Mouse (Mus musculus): ENCODE results near the gene Dapp1. TPM values are rescaled to one million over a fixed set of nuclear protein-coding genes. Genes with fewer than 3 reads are reported as not detected.
"Not testable (repeated sequence)": the region's sequence is repeated elsewhere in the genome, so short reads cannot be mapped to it uniquely, and the experiment has no call there.

The Dapp1 gene
- polyA plus RNA-seq, 1 experiment from 2014 or later, result 12.0 TPM

DNA sequence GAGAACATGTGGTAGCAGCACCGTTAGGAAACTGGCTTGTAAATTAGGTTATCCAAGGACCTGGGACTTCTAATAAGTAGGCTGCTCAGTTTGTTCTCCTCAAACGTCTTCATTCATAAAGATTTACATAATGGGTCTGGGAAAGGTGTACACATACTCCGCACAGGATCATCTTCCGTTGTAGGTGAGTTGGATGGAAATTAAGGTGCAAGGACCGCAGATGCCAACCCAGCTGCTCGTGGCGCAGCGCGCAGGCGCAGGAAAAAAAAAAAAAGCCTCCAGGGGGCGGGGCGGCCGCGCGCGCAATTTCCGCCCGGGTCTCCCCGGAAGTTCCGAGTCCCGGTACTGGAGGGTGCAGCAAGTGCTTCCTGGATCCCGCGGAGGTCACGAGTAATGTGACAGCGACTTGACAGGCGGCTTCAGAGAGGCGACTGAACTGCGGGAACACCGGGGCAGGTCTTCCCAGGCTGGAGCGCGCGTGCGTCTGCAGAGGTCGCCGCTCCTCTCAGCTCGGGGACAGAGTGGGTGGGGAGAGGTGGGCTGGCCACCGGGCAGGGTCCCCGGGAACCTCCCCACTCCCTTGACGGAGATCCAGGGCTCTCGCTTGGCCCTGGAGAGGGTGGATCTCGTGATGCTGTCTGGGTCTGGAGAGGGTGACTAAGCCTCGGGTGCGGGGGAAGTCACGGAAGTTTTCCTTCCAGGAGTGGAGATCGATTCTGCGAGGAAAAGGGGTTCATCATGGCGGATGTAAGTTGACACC is 63.0 kb downstream of the Dapp1 start, which contains the start of gene Lamtor3:
TSS of gene Lamtor3 (plus strand) at position 335 of the 760 bp plus-strand sequence.
- WGBS, result under 1% methylated on average over 43 of the region's 47 CpGs
- H3K27ac ChIP-seq (ENCODE audit: low read length), result peak within 1 kb of the TSS; percentile 78
- H3K4me2 ChIP-seq (replicated peaks; ENCODE audit: low read depth, low read length), result peak within 1 kb of the TSS; percentile 59
- H3K27me3 ChIP-seq (ENCODE audit: control insufficient read depth, insufficient read depth, low read length), result no peaks in the 10 kb centered on the region
- peak within 1 kb of the TSS; percentile 94 for H3K4me3 ChIP-seq (ENCODE audit: low read depth, low read length)
- no peaks in the 10 kb centered on the region for H3K9me3 ChIP-seq (ENCODE audit: control insufficient read depth, low read depth, low read length)
- peak within 1 kb of the TSS; percentile 69 for H3K9ac ChIP-seq (replicated peaks; ENCODE audit: low read depth, low read length)
- peaks cover 7% of the 10 kb centered on the region; the same call in 1 of the 2 replicates for H3K4me1 ChIP-seq (ENCODE audit: control insufficient read depth, insufficient read depth, low read length)
- ATAC-seq (ENCODE audit: insufficient number of reproducible peaks, insufficient read depth, low FRiP score, low read depth), result peak; percentile 89
- H3K36me3 ChIP-seq (ENCODE audit: control insufficient read depth, insufficient read depth, low read length), result peaks cover 9% of the 10 kb centered on the region

GRCm38 (mm10) chr3:137917694-137918171 is 63.6 kb downstream of the Dapp1 start:
- peak overlapping the region; percentile 94 for H3K4me3 ChIP-seq (ENCODE audit: low read depth, low read length)
- ATAC-seq (ENCODE audit: insufficient number of reproducible peaks, insufficient read depth, low FRiP score, low read depth), result peak; percentile 43; the same call in 1 of the 2 replicates
- WGBS, result 22% methylated on average over 12 of the region's 12 CpGs
- H3K36me3 ChIP-seq (ENCODE audit: control insufficient read depth, insufficient read depth, low read length), result peaks cover 9% of the 10 kb centered on the region
- no peaks in the 10 kb centered on the region for H3K27me3 ChIP-seq (ENCODE audit: control insufficient read depth, insufficient read depth, low read length)
- H3K27ac ChIP-seq (ENCODE audit: low read length), result peak overlapping the region; percentile 78; the same call in 1 of the 2 replicates
- H3K4me2 ChIP-seq (replicated peaks; ENCODE audit: low read depth, low read length), result peak overlapping the region; percentile 59
- H3K9me3 ChIP-seq (ENCODE audit: control insufficient read depth, low read depth, low read length), result no peaks in the 10 kb centered on the region
- H3K9ac ChIP-seq (replicated peaks; ENCODE audit: low read depth, low read length), result peak overlapping the region; percentile 33; the same call in 1 of the 2 replicates
- peaks cover 7% of the 10 kb centered on the region; the same call in 1 of the 2 replicates for H3K4me1 ChIP-seq (ENCODE audit: control insufficient read depth, insufficient read depth, low read length)

DNA sequence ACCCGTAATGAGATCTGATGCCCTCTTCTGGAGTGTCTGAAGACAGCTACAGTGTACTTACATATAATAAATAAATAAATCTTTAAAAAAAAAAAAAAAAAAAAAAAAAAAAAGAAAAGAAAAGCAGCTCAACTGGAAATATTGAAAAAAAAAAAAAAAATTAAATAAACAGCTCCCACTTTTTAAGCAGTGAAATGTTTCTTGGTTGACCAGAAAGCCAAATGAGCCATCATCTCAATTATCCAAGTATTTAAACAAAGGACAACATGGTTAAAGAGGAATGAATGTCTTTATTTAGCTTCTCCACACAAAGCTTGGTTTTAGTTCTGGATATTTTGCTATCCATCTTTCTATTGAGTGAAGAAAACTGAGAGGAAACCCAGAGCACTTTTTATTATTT is 66.8 kb downstream of the Dapp1 start:
- no CpG with 5 or more reads among the region's 1 CpGs for WGBS
- not testable (repeated sequence) for H3K9me3 ChIP-seq (ENCODE audit: control insufficient read depth, low read depth, low read length); H3K4me2 ChIP-seq (replicated peaks; ENCODE audit: low read depth, low read length); H3K4me3 ChIP-seq (ENCODE audit: low read depth, low read length); H3K4me1 ChIP-seq (ENCODE audit: control insufficient read depth, insufficient read depth, low read length); H3K27me3 ChIP-seq (ENCODE audit: control insufficient read depth, insufficient read depth, low read length); H3K9ac ChIP-seq (replicated peaks; ENCODE audit: low read depth, low read length); H3K36me3 ChIP-seq (ENCODE audit: control insufficient read depth, insufficient read depth, low read length); H3K27ac ChIP-seq (ENCODE audit: low read length); ATAC-seq (ENCODE audit: insufficient number of reproducible peaks, insufficient read depth, low FRiP score, low read depth)

DNA sequence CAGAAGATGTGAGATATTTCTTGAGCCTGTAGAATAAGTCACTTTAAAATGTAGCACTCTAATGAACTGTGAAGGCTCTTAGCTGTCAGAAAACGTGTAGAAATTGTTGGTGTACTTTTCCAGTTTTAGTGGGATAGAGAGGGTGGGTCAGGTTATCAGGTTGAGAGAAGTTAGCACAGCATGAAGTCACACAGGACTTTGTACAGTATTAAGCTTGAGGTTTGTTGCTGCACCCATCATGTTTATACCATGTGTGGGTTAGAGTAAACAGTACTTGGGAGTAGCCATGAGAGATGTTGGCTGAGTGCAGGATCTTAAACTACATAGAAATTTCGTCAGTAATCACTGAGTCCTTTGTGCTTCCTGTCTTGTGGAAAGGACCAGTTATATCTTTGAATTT is 68.3 kb downstream of the Dapp1 start:
- no peak for ATAC-seq (ENCODE audit: insufficient number of reproducible peaks, insufficient read depth, low FRiP score, low read depth)
- 53% methylated on average over 2 of the region's 2 CpGs for WGBS
- Histone ChIP-seq H3K9me3 (ENCODE audit: control insufficient read depth, low read depth, low read length) (no peaks in the 10 kb centered on the region), H3K27ac (ENCODE audit: low read length) (no peak overlapping the region), H3K4me2 (replicated peaks; ENCODE audit: low read depth, low read length) (no peak overlapping the region), H3K36me3 (ENCODE audit: control insufficient read depth, insufficient read depth, low read length) (no peaks in the 10 kb centered on the region), H3K4me1 (ENCODE audit: control insufficient read depth, insufficient read depth, low read length) (no peaks in the 10 kb centered on the region; the same call in 1 of the 2 replicates), H3K4me3 (ENCODE audit: low read depth, low read length) (no peak overlapping the region), H3K9ac (replicated peaks; ENCODE audit: low read depth, low read length) (no peak overlapping the region), H3K27me3 (ENCODE audit: control insufficient read depth, insufficient read depth, low read length) (no peaks in the 10 kb centered on the region)

DNA sequence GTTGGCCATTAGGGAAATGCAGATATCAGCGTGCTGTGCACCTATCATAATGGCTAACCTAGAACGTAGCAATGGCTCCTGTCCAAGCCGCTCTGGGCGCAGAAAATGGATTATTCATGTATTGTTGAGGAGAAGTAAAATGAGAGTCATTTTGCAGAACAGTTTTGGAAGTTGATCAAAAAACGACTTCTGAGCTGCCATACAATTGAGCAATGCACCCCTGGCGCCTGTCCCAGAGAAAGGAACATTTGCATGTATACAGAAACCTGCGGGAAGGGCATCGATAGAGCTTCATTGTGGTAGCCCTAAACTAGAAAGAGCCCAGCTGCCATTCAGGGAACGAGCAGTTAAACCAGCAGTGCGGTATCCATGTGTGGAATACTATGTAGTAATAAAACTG is 81.2 kb downstream of the Dapp1 start:
- H3K4me2 ChIP-seq (replicated peaks; ENCODE audit: low read depth, low read length), result no peak overlapping the region
- no peak overlapping the region for H3K4me3 ChIP-seq (ENCODE audit: low read depth, low read length)
- no peaks in the 10 kb centered on the region for H3K27me3 ChIP-seq (ENCODE audit: control insufficient read depth, insufficient read depth, low read length)
- no peaks in the 10 kb centered on the region for H3K9me3 ChIP-seq (ENCODE audit: control insufficient read depth, low read depth, low read length)
- no peak for ATAC-seq (ENCODE audit: insufficient number of reproducible peaks, insufficient read depth, low FRiP score, low read depth)
- 92% methylated on average over 10 of the region's 10 CpGs for WGBS
- H3K36me3 ChIP-seq (ENCODE audit: control insufficient read depth, insufficient read depth, low read length), result peaks cover 16% of the 10 kb centered on the region
- no peaks in the 10 kb centered on the region for H3K4me1 ChIP-seq (ENCODE audit: control insufficient read depth, insufficient read depth, low read length)
- no peak overlapping the region for H3K9ac ChIP-seq (replicated peaks; ENCODE audit: low read depth, low read length)
- H3K27ac ChIP-seq (ENCODE audit: low read length), result no peak overlapping the region

DNA sequence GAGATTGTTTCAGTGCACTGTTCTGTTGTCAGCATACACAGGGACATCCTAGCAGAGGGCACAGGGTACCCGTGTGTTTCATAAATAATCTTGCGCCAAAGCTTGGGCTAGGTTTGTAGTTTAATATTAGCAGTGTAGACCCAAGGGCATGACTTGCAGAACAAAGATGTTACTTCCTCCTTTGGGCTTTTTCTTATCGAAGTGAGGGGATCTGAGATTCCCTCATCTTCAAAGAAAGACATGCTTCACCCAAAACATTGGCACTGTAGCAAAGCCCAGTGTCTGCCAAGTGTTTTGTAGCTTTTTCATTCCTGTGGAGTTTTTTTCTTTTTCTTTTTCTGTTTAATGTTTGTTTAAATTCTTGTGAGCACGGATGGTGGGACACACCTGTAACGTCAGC is 83.7 kb downstream of the Dapp1 start:
- Histone ChIP-seq H3K36me3 (ENCODE audit: control insufficient read depth, insufficient read depth, low read length) (peaks cover 16% of the 10 kb centered on the region), H3K4me2 (replicated peaks; ENCODE audit: low read depth, low read length) (no peak overlapping the region), H3K9ac (replicated peaks; ENCODE audit: low read depth, low read length) (no peak overlapping the region), H3K27ac (ENCODE audit: low read length) (no peak overlapping the region), H3K9me3 (ENCODE audit: control insufficient read depth, low read depth, low read length) (no peaks in the 10 kb centered on the region), H3K4me3 (ENCODE audit: low read depth, low read length) (no peak overlapping the region), H3K27me3 (ENCODE audit: control insufficient read depth, insufficient read depth, low read length) (no peaks in the 10 kb centered on the region), H3K4me1 (ENCODE audit: control insufficient read depth, insufficient read depth, low read length) (no peaks in the 10 kb centered on the region)
- 87% methylated on average over 5 of the region's 5 CpGs for WGBS
- no peak for ATAC-seq (ENCODE audit: insufficient number of reproducible peaks, insufficient read depth, low FRiP score, low read depth)

DNA sequence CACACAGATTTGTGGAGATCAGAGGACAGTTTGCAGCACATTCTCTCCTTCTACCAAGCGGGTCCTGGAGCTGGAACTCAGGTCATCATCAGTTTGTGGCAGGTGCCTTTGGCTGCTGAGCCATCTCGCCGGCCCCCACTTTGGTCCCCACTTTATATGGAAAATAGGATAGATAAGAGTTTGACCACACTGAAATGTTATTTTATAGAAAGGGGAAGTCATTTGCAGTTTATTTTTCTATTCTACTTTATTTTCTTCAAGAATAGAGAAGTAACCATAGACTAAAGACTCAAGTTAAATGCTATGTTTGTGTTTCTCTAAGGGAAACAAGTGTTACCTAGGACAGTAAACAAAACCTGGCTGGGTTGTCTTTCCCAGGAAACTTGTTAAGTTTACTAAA is 84.5 kb downstream of the Dapp1 start:
- H3K36me3 ChIP-seq (ENCODE audit: control insufficient read depth, insufficient read depth, low read length), result peaks cover 9% of the 10 kb centered on the region; the same call in 1 of the 2 replicates
- 92% methylated on average over 3 of the region's 3 CpGs for WGBS
- H3K9me3 ChIP-seq (ENCODE audit: control insufficient read depth, low read depth, low read length), result no peaks in the 10 kb centered on the region

DNA sequence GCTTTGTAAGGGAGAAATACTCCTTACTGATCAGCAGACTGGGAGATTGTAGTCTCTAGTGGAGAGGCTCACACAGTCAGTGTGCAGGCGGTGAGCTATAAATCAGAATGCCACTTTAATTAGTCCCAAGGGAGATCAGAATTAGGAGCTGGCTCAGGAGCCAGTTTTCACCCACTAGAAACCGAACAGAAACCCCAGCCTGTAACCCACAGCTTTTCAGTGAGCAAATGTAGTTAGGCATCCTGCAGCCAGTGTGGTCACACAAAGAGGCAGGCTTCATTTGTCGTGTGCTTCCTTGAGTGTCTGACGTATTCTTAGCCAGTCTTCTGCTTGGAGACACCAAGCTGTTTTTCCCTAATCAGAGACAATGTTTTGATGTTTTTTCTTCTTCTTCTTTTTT is 85.0 kb downstream of the Dapp1 start:
- Histone ChIP-seq H3K9me3 (ENCODE audit: control insufficient read depth, low read depth, low read length) (no peaks in the 10 kb centered on the region), H3K27ac (ENCODE audit: low read length) (no peak overlapping the region), H3K4me3 (ENCODE audit: low read depth, low read length) (no peak overlapping the region), H3K27me3 (ENCODE audit: control insufficient read depth, insufficient read depth, low read length) (no peaks in the 10 kb centered on the region), H3K4me1 (ENCODE audit: control insufficient read depth, insufficient read depth, low read length) (no peaks in the 10 kb centered on the region), H3K36me3 (ENCODE audit: control insufficient read depth, insufficient read depth, low read length) (peaks cover 8% of the 10 kb centered on the region; the same call in 1 of the 2 replicates), H3K4me2 (replicated peaks; ENCODE audit: low read depth, low read length) (no peak overlapping the region), H3K9ac (replicated peaks; ENCODE audit: low read depth, low read length) (no peak overlapping the region)
- no peak for ATAC-seq (ENCODE audit: insufficient number of reproducible peaks, insufficient read depth, low FRiP score, low read depth)
- WGBS, result 90% methylated on average over 4 of the region's 4 CpGs

More for the DNA sequence above, 84.5 kb downstream of the Dapp1 start:
- H3K4me3 ChIP-seq (ENCODE audit: low read depth, low read length), result no peak overlapping the region
- no peak overlapping the region for H3K4me2 ChIP-seq (replicated peaks; ENCODE audit: low read depth, low read length)
- no peaks in the 10 kb centered on the region for H3K27me3 ChIP-seq (ENCODE audit: control insufficient read depth, insufficient read depth, low read length)
- no peak overlapping the region for H3K27ac ChIP-seq (ENCODE audit: low read length)
- H3K9ac ChIP-seq (replicated peaks; ENCODE audit: low read depth, low read length), result no peak overlapping the region
- no peak for ATAC-seq (ENCODE audit: insufficient number of reproducible peaks, insufficient read depth, low FRiP score, low read depth)
- no peaks in the 10 kb centered on the region for H3K4me1 ChIP-seq (ENCODE audit: control insufficient read depth, insufficient read depth, low read length)

Data from stomach, embryonic 14.5 days (tissue).